Mouse (Mus musculus) adrenal gland, adult 8-10 months (tissue): ENCODE results near the gene Gm4214. TPM values are rescaled to one million over a fixed set of nuclear protein-coding genes. Genes with fewer than 3 reads are reported as not detected.
"Not testable (repeated sequence)": the region's sequence is repeated elsewhere in the genome, so short reads cannot be mapped to it uniquely, and the experiment has no call there.

Experiments used
- DNase-seq: peaks from one replicate; pipeline ENCODE4 v3.0.0; 2022
- total RNA-seq, 4 experiments: library from RNA; stranded (reverse); gene quantifications; 2 replicates each; pipeline ENCODE4 v1.2.4; 2022

Gm4214 gene
- not detected for total RNA-seq

DNA sequence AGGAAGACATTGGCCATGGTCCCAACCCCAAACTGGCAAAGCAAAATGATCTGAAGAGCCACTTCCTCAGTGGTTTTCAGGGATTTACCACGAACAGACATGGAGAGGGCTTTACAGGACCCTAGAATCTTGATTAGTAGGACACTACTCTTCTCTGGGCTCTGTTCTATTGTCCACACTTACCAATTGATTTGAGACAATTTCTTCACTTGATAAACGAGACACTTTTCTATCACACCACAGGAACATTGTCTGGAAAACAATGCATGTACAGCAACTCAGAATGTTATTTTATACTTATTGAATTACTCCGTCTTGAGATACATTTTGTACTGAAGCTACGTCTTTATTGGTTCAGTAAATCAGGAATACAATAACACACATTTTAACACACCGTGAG lies at the start of gene Gm4214:
TSS of gene Gm4214 (minus strand) at position 101 of the 400 bp plus-strand sequence.
- not testable (repeated sequence) for DNase-seq

DNA sequence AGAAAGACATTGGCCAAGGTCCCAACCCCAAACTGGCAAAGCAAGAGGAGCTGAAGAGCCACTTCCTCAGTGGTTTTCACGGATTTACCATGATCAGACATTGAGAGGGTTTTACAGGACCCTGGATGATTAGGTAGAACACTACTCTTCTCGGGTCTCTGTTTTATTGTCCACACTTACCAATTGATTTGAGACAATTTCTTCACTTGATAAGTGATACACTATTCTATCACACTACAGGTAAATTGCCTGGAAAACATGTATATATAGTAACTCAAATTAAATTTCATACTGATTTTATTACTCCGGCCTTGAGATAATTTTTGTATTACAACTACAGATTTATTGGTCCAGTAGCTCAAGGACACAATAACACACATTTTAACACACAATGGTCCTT lies 35.4 kb upstream of the Gm4214 start, which contains the start of gene Gm4216:
TSS of gene Gm4216 (minus strand) at position 101 of the 400 bp plus-strand sequence.
- not testable (repeated sequence) for DNase-seq

Other genes with a start within 250 kb of the Gm4214 start
- not detected for gene Vmn1r157, start 223.0 kb downstream of the Gm4214 start, total RNA-seq
- not detected for gene Vmn1r158, start 193.9 kb downstream of the Gm4214 start, total RNA-seq
- gene Vmn1r159, start 141.1 kb downstream of the Gm4214 start, total RNA-seq, result not detected
- not detected for gene Vmn1r160, start 113.4 kb downstream of the Gm4214 start, total RNA-seq
- not detected for gene Gm4216, start 35.2 kb upstream of the Gm4214 start, total RNA-seq
- not detected for gene Vmn1r163, start 70.9 kb upstream of the Gm4214 start, total RNA-seq
- not detected for gene Gm8720, start 82.8 kb upstream of the Gm4214 start, total RNA-seq
- gene Gm10662, start 159.8 kb upstream of the Gm4214 start, total RNA-seq, result not detected
- gene Vmn1r165, start 232.7 kb upstream of the Gm4214 start, total RNA-seq, result not detected